Mouse (Mus musculus): Measurements from ENCODE around the gene Khnyn. TPM values are rescaled to one million over a fixed set of nuclear protein-coding genes. Genes with fewer than 3 reads are reported as not detected.

Khnyn gene
- total RNA-seq (2022) = 10 to 100 TPM; 13.4 to 14.0 (median 13.7) TPM

GRCm38 (mm10) chr14:55884713-55885113 lies at the start of gene Khnyn:
Khnyn (plus strand) TSS chr14:55884947.
- DNase-seq (ENCODE audit: low spot score in 2 of 2) = peak; percentile 72 to 75

- no peak for DNase-seq (ENCODE audit: low spot score in 2 of 2)
These were observed 46.4 kb upstream of the Khnyn start for GRCm38 (mm10) chr14:55838312-55838711.

GRCm38 (mm10) chr14:55838740-55839139 lies 46.0 kb upstream of the Khnyn start:
- no peak for DNase-seq (ENCODE audit: low spot score in 2 of 2)

- no peak for DNase-seq (ENCODE audit: low spot score in 2 of 2)
These were observed 43.8 kb upstream of the Khnyn start for GRCm38 (mm10) chr14:55840853-55841366.

- no peak for DNase-seq (ENCODE audit: low spot score in 2 of 2)
These were observed 42.0 kb upstream of the Khnyn start for GRCm38 (mm10) chr14:55842794-55843193.

GRCm38 (mm10) chr14:55845506-55846294 lies 39.0 kb upstream of the Khnyn start:
- DNase-seq (ENCODE audit: low spot score in 2 of 2) = no peak

- no peak for DNase-seq (ENCODE audit: low spot score in 2 of 2)
These were observed 33.9 kb upstream of the Khnyn start for GRCm38 (mm10) chr14:55850885-55851284.

GRCm38 (mm10) chr14:55852646-55853551 lies 31.8 kb upstream of the Khnyn start:
- DNase-seq (ENCODE audit: low spot score in 2 of 2) = no peak

- DNase-seq (ENCODE audit: low spot score in 2 of 2) = no peak
These were observed 31.0 kb upstream of the Khnyn start, which contains the start of gene Nynrin for GRCm38 (mm10) chr14:55853621-55854285. Nynrin (plus strand) TSS chr14:55854010.

GRCm38 (mm10) chr14:55854406-55855100 lies 30.2 kb upstream of the Khnyn start:
- no peak for DNase-seq (ENCODE audit: low spot score in 2 of 2)

GRCm38 (mm10) chr14:55855101-55855561 lies 29.6 kb upstream of the Khnyn start:
- DNase-seq (ENCODE audit: low spot score in 2 of 2) = no peak

- DNase-seq (ENCODE audit: low spot score in 2 of 2) = no peak
These were observed 27.2 kb upstream of the Khnyn start for GRCm38 (mm10) chr14:55857588-55857987.

- DNase-seq (ENCODE audit: low spot score in 2 of 2) = no peak
These were observed 22.6 kb upstream of the Khnyn start for GRCm38 (mm10) chr14:55862186-55862585.

GRCm38 (mm10) chr14:55862970-55863369 lies 21.8 kb upstream of the Khnyn start:
- no peak for DNase-seq (ENCODE audit: low spot score in 2 of 2)

- peak in 1 of 2 experiments; percentile 57 for DNase-seq (ENCODE audit: low spot score in 2 of 2)
These were observed 21.0 kb upstream of the Khnyn start for GRCm38 (mm10) chr14:55863773-55864172.

- peak in 1 of 2 experiments; percentile 65 for DNase-seq (ENCODE audit: low spot score in 2 of 2)
These were observed 17.8 kb upstream of the Khnyn start for GRCm38 (mm10) chr14:55866962-55867361.

- DNase-seq (ENCODE audit: low spot score in 2 of 2) = no peak
These were observed 16.3 kb upstream of the Khnyn start for GRCm38 (mm10) chr14:55868230-55869026.

- no peak for DNase-seq (ENCODE audit: low spot score in 2 of 2)
These were observed 15.2 kb upstream of the Khnyn start for GRCm38 (mm10) chr14:55869538-55869937.

- no peak for DNase-seq (ENCODE audit: low spot score in 2 of 2)
These were observed 12.7 kb upstream of the Khnyn start for GRCm38 (mm10) chr14:55872039-55872438.

GRCm38 (mm10) chr14:55872551-55872950 lies 12.2 kb upstream of the Khnyn start:
- no peak for DNase-seq (ENCODE audit: low spot score in 2 of 2)
